ENCODE assay signal across 18 mouse cellular contexts in the genomic region with DNA sequence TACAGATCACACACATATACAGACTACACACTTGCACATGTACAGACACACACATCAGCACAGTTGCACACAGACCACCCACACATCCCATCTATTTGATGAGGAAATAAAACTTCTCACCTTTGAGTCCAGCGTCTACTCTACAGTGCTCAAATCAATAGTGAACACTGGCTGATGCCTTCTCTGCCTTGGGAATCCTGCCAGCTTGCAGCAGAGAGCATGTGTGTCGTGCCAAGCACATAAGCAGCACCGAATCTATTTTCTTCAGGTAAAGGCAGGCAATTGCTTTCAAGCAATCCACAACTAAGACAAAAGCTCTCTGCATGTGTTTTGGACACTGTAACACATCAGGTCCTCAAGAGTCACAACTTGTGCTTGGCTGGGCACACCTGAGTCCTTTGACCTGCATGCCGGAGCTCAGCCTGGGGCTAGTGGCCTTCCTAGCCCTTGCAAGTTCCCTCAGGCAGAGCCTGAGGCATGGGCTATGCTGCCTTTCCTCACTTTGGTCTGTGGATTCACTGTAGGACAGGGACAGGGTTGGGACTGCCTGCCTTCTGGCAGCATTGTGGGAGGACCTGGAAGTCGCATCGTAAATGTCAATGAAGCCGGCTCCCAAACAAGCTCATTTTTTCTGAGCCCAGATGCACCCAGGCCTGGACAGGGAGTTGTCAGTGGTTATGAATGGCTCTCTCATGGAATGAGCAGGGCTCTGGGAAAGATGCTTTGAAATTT.
DNase-seq lines count a peak whose midpoint lies in the region; ATAC-seq and TF ChIP-seq lines count a peak whose summit lies in the region.
"Had no signal": no experiment of that assay in that cellular context is flagged by ENCODE, and none has a peak within 500 bp of the region (broad histone marks: within the 10 kb centered on the region; RNA-seq: fewer than 3 reads in every experiment).

No protein-coding gene starts in this region.

- H3K9me3 ChIP-seq in hindbrain, postnatal 0 days (ENCODE audit: low read length), result no peaks in the 10 kb centered on the region
- no peaks in the 10 kb centered on the region for H3K9me3 ChIP-seq in neural tube, embryonic 15.5 days (replicated peaks)
- H3K9me3 ChIP-seq: heart, embryonic 15.5 days; limb, embryonic 12.5 days had no signal

- H3K4me3 ChIP-seq in hindbrain, postnatal 0 days (ENCODE audit: low read length), result no peak overlapping the region
- no peak overlapping the region for H3K4me3 ChIP-seq in neural tube, embryonic 15.5 days (replicated peaks)
- H3K4me3 ChIP-seq: erythroblast, embryonic 14.5 days; heart, embryonic 15.5 days; layer of hippocampus, adult 2 months; limb, embryonic 12.5 days had no signal

- no peaks in the 10 kb centered on the region for H3K4me1 ChIP-seq in hindbrain, postnatal 0 days (ENCODE audit: insufficient read depth, low read length)
- H3K4me1 ChIP-seq in neural tube, embryonic 15.5 days, result peaks cover 18% of the 10 kb centered on the region
- H3K4me1 ChIP-seq: heart, embryonic 15.5 days; limb, embryonic 12.5 days had no signal

- no peak for TF ChIP-seq CTCF in hindbrain, postnatal 0 days (IDR thresholded peaks at IDR 0.05; ENCODE audit: low read depth)

- WGBS in hindbrain, postnatal 0 days, result 35% methylated on average over 7 of the region's 7 CpGs
- WGBS in neural tube, embryonic 15.5 days, result 41% methylated on average over 7 of the region's 7 CpGs

- DNase-seq in cerebellum, postnatal 25 days, result peak; percentile 28 to 44
- DNase-seq in cerebellum, adult 9-10 months, result no peak
- DNase-seq in left cerebral cortex, postnatal 14 days (ENCODE audit: low spot score in 2 of 2), result peak; percentile 11 to 26
- DNase-seq in left cerebral cortex, postnatal 4 days, result no peak
- DNase-seq in hindbrain, postnatal 0 days (ENCODE audit: low spot score), result peak; percentile 66
- no peak for DNase-seq in frontal cortex, postnatal 10 days (ENCODE audit: low spot score in 2 of 2)
- DNase-seq: cerebellum, adult 11 months; heart, adult 18-20 months; lung, postnatal 14 days; right cerebral cortex, adult 18-20 months; spleen, adult 18-20 months; thymus, postnatal 14 days had no signal

- intact Hi-C loops in left cerebral cortex, postnatal 14 days (cut with DNase I), result no loop called here
- intact Hi-C loops in left cerebral cortex, postnatal 4 days (cut with DNase I), result no loop called here

- no peaks in the 10 kb centered on the region for H3K27me3 ChIP-seq in hindbrain, postnatal 0 days (ENCODE audit: insufficient read depth, low read length)
- no peaks in the 10 kb centered on the region; the same call in 1 of the 2 replicates for H3K27me3 ChIP-seq in neural tube, embryonic 15.5 days (replicated peaks)
- H3K27me3 ChIP-seq: heart, embryonic 15.5 days had no signal

- H3K36me3 ChIP-seq in hindbrain, postnatal 0 days (ENCODE audit: insufficient read depth, low read length), result no peaks in the 10 kb centered on the region
- H3K36me3 ChIP-seq in neural tube, embryonic 15.5 days, result no peaks in the 10 kb centered on the region
- H3K36me3 ChIP-seq: heart, embryonic 15.5 days; limb, embryonic 12.5 days had no signal

- no peak overlapping the region for H3K4me2 ChIP-seq in hindbrain, postnatal 0 days (ENCODE audit: low read depth, low read length)
- H3K4me2 ChIP-seq in neural tube, embryonic 15.5 days, result no peak overlapping the region
- H3K4me2 ChIP-seq: heart, embryonic 15.5 days; limb, embryonic 12.5 days had no signal

- H3K9ac ChIP-seq in hindbrain, postnatal 0 days (replicated peaks; ENCODE audit: low read length), result 0 out of 2 replicates have a peak overlapping the region, but pooled peaks have one; percentile 4
- peak overlapping the region; percentile 11; the same call in 1 of the 2 replicates for H3K9ac ChIP-seq in neural tube, embryonic 15.5 days (replicated peaks)
- H3K9ac ChIP-seq: heart, embryonic 15.5 days; limb, embryonic 12.5 days had no signal

- H3K27ac ChIP-seq in hindbrain, postnatal 0 days, result peak overlapping the region; percentile 67; the same call in 1 of the 2 replicates
- H3K27ac ChIP-seq in neural tube, embryonic 15.5 days (replicated peaks), result peak overlapping the region; percentile 72
- H3K27ac ChIP-seq: heart, embryonic 15.5 days; layer of hippocampus, adult 2 months; limb, embryonic 12.5 days had no signal

- peak; percentile 52 for ATAC-seq in hindbrain, postnatal 0 days
- ATAC-seq in neural tube, embryonic 15.5 days (ENCODE audit: low FRiP score), result peak; percentile 62
- ATAC-seq: activated CD4-positive, CD25-positive, alpha-beta regulatory T cell, adult 4 months had no signal

Comparison
In these comparisons a context has a peak if more than half of its experiments do, and no peak if none do; other contexts are left out.
1. DNase-seq: peak in cerebellum, postnatal 25 days (2 of 2), left cerebral cortex, postnatal 14 days (2 of 2) and hindbrain, postnatal 0 days (single experiment); none in cerebellum, adult 9-10 months (single experiment), left cerebral cortex, postnatal 4 days (single experiment) and frontal cortex, postnatal 10 days (0 of 2).